ENCODE assay signal across 22 mouse cellular contexts in the genomic region with DNA sequence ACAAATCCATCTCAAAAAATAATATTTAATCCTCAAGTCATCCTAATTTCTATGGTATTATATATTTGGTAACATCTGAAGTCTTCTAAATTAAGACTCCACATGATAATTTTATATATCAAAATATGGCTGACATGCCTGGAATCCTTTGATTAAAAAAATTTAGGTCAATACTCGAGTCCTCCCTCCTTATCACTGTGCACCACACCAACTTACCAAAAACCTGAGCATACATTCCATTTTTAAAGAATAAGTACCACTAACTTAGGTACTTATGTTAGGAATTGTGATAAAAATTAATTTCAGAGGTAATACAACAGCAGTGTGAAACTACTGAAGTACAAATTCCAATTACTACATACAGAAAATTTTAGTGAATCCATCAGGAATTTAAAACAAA. TPM values are rescaled to one million over a fixed set of nuclear protein-coding genes. Genes with fewer than 3 reads are reported as not detected.
DNase-seq lines count a peak whose midpoint lies in the region; ATAC-seq lines count a peak whose summit lies in the region.
"Had no signal": no experiment of that assay in that cellular context is flagged by ENCODE, and none has a peak within 500 bp of the region (broad histone marks: within the 10 kb centered on the region; RNA-seq: fewer than 3 reads in every experiment).

No protein-coding gene starts in this region.

- H3K9me3 ChIP-seq in erythroblast, embryonic 14.5 days (ENCODE audit: control insufficient read depth, low read length), result no peaks in the 10 kb centered on the region
- no peaks in the 10 kb centered on the region for H3K9me3 ChIP-seq in liver, embryonic 13.5 days (replicated peaks)
- H3K9me3 ChIP-seq: neural tube, embryonic 15.5 days had no signal

- H3K4me1 ChIP-seq in erythroblast, embryonic 14.5 days (ENCODE audit: control insufficient read depth), result peaks cover 86% of the 10 kb centered on the region
- H3K4me1 ChIP-seq in liver, embryonic 13.5 days (replicated peaks), result peaks cover 67% of the 10 kb centered on the region
- H3K4me1 ChIP-seq: neural tube, embryonic 15.5 days had no signal

- H3K4me2 ChIP-seq in liver, embryonic 13.5 days, result no peak overlapping the region
- H3K4me2 ChIP-seq: neural tube, embryonic 15.5 days had no signal

- peak; percentile 68 for DNase-seq in c-Kit-negative CD71-positive TER-119-positive erythroid progenitor cells, embryonic 14.5 days (ENCODE audit: low read depth, low spot score)
- peak; percentile 42 for DNase-seq in liver, embryonic 13.5 days
- DNase-seq in gastrocnemius, adult 18-20 months (ENCODE audit: low spot score), result no peak
- DNase-seq in ovary, postnatal 14 days (ENCODE audit: low spot score), result no peak
- DNase-seq in frontal cortex, adult 2 months (ENCODE audit: extremely low spot score in 1 of 2, low spot score in 1 of 2), result no peak
- DNase-seq: adrenal gland, adult 8-10 months; cerebellum, adult 18-20 months; cerebellum, postnatal 10 days; kidney, adult 8-10 months; kidney, postnatal 10 days; lung, postnatal 4 days; midbrain, embryonic 14.5 days; right cerebral cortex, postnatal 25 days; thymus, adult 18-20 months; thymus, postnatal 25 days had no signal

- ATAC-seq in liver, embryonic 13.5 days (ENCODE audit: low read depth), result peak; percentile 84
- peak; percentile 92 for ATAC-seq in megakaryocyte progenitor cell, adult 5-6 weeks (replicated peaks; ENCODE audit: poor library complexity)
- ATAC-seq: activated CD4-positive, CD25-positive, alpha-beta regulatory T cell, adult 4 months; CD4-positive, CD25-positive, alpha-beta regulatory T cell, adult 4 months; forebrain, embryonic 14.5 days; hindbrain, embryonic 16.5 days had no signal

- H3K36me3 ChIP-seq in erythroblast, embryonic 14.5 days (ENCODE audit: control insufficient read depth), result peaks cover 52% of the 10 kb centered on the region
- H3K36me3 ChIP-seq in liver, embryonic 13.5 days, result peaks cover 1% of the 10 kb centered on the region; the same call in 1 of the 2 replicates
- H3K36me3 ChIP-seq: neural tube, embryonic 15.5 days had no signal

- peak overlapping the region; percentile 30 for H3K4me3 ChIP-seq in erythroblast, embryonic 14.5 days (replicated peaks)
- H3K4me3 ChIP-seq in liver, embryonic 13.5 days (replicated peaks), result no peak overlapping the region
- H3K4me3 ChIP-seq: neural tube, embryonic 15.5 days had no signal

- WGBS in liver, embryonic 13.5 days (ENCODE audit: insufficient replicate concordance), result 17% methylated on average over 1 of the region's 1 CpGs

- H3K27ac ChIP-seq in liver, embryonic 13.5 days, result peak overlapping the region; percentile 60
- H3K27ac ChIP-seq: neural tube, embryonic 15.5 days had no signal

- H3K9ac ChIP-seq in liver, embryonic 13.5 days, result no peak overlapping the region
- H3K9ac ChIP-seq: neural tube, embryonic 15.5 days had no signal

- no peaks in the 10 kb centered on the region for H3K27me3 ChIP-seq in erythroblast, embryonic 14.5 days (ENCODE audit: control insufficient read depth)
- no peaks in the 10 kb centered on the region for H3K27me3 ChIP-seq in liver, embryonic 13.5 days
- H3K27me3 ChIP-seq: neural tube, embryonic 15.5 days had no signal

RNA-seq across cellular contexts. Expression of gene Wnk1, which starts 27.5 kb away (rescaled TPM):
- polyA plus RNA-seq in erythroblast, embryonic 14.5 days (2012), result 3.1 and 4.3 TPM in 2 replicates
- 32.8 and 34.8 TPM in 2 replicates for polyA plus RNA-seq in liver, embryonic 13.5 days (2015; fragmentation: Nextera tagmentation; extraction: Ambion mirVana)
- total RNA-seq in megakaryocyte progenitor cell, adult 5-6 weeks (2015), result 225 and 297 TPM in 2 replicates
- total RNA-seq in megakaryocyte progenitor cell, adult 5-6 weeks (2017), result 157 and 179 TPM in 2 replicates
- total RNA-seq in gastrocnemius, adult 18-20 months (2021), result 100 to 1,000 TPM; 301 to 376 TPM
- polyA plus RNA-seq in frontal cortex, adult 2 months (2012; rRNA removed), result 171 and 181 TPM in 2 replicates

Comparison
In these comparisons a context has a peak if more than half of its experiments do, and no peak if none do; other contexts are left out.
1. DNase-seq: peak in c-Kit-negative CD71-positive TER-119-positive erythroid progenitor cells, embryonic 14.5 days (single experiment) and liver, embryonic 13.5 days (single experiment); none in gastrocnemius, adult 18-20 months (single experiment), ovary, postnatal 14 days (single experiment) and frontal cortex, adult 2 months (0 of 2).